23 mouse cellular contexts compared by ENCODE assay signal in genomic region chr9:48298983-48299382, GRCm38 (mm10). TPM values are rescaled to one million over a fixed set of nuclear protein-coding genes. Genes with fewer than 3 reads are reported as not detected.
DNase-seq lines count a peak whose midpoint lies in the region; ATAC-seq and TF ChIP-seq lines count a peak whose summit lies in the region.
"Had no signal": no experiment of that assay in that cellular context is flagged by ENCODE, and none has a peak within 500 bp of the region (broad histone marks: within the 10 kb centered on the region; RNA-seq: fewer than 3 reads in every experiment).

No protein-coding gene starts in this region.

- TF ChIP-seq RAD21 in CH12.LX (IDR thresholded peaks at IDR 0.05; ENCODE audit: low read depth, low read length) = no peak

- 0 out of 2 replicates have a peak, but pooled peaks have one; percentile 40 for ATAC-seq in intestine, embryonic 16.5 days
- ATAC-seq: CD4-positive, CD25-positive, alpha-beta regulatory T cell, adult 4 months; forebrain, embryonic 16.5 days; inflammation-experienced regulatory T-cells, adult 6 months; Patski had no signal

- H3K36me3 ChIP-seq in CH12.LX (replicated peaks in 1 of 2; ENCODE audit: control insufficient read depth in 1 of 2, insufficient read depth in 1 of 2, low read length in 1 of 2) = no peaks in the 10 kb centered on the region
- H3K36me3 ChIP-seq in intestine, embryonic 16.5 days (ENCODE audit: control insufficient read depth, insufficient read depth, low read length) = no peaks in the 10 kb centered on the region
- no peaks in the 10 kb centered on the region for H3K36me3 ChIP-seq in embryonic facial prominence, embryonic 10.5 days (replicated peaks)
- H3K36me3 ChIP-seq: embryonic facial prominence, embryonic 12.5 days; forebrain, embryonic 12.5 days; heart, embryonic 12.5 days; hindbrain, embryonic 10.5 days; hindbrain, embryonic 15.5 days had no signal

- in situ Hi-C loops in CH12.LX (cut with MboI; ENCODE audit: low pct_ligation_motif_present, low pct_unique_long_range_greater_than_20kb, low sequenced_read_pairs) = no loop called here

- H3K4me2 ChIP-seq in CH12.LX (ENCODE audit: insufficient read depth, low read depth, poor library complexity, severe bottlenecking) = no peak overlapping the region
- H3K4me2 ChIP-seq in intestine, embryonic 16.5 days (ENCODE audit: low read depth, low read length) = no peak overlapping the region
- H3K4me2 ChIP-seq: embryonic facial prominence, embryonic 12.5 days; forebrain, embryonic 12.5 days; heart, embryonic 12.5 days; hindbrain, embryonic 15.5 days had no signal

- H3K9ac ChIP-seq in CH12.LX (ENCODE audit: insufficient read depth, low read depth) = no peak overlapping the region
- H3K9ac ChIP-seq in intestine, embryonic 16.5 days (ENCODE audit: low read depth, low read length) = no peak overlapping the region
- H3K9ac ChIP-seq: embryonic facial prominence, embryonic 12.5 days; forebrain, embryonic 12.5 days; heart, embryonic 12.5 days; hindbrain, embryonic 15.5 days had no signal

- peaks cover 0 to 4% of the 10 kb centered on the region in 2 experiments; a peak in 1 of 4 replicates for H3K4me1 ChIP-seq in CH12.LX (ENCODE audit: control insufficient read depth in 1 of 2, insufficient read depth in 2 of 2)
- no peaks in the 10 kb centered on the region for H3K4me1 ChIP-seq in intestine, embryonic 16.5 days (ENCODE audit: control insufficient read depth, insufficient read depth, low read length)
- H3K4me1 ChIP-seq in embryonic facial prominence, embryonic 10.5 days = no peaks in the 10 kb centered on the region
- H3K4me1 ChIP-seq: embryonic facial prominence, embryonic 12.5 days; heart, embryonic 12.5 days; hindbrain, embryonic 15.5 days had no signal

- peak; percentile 57 to 73 for DNase-seq in adrenal gland, adult (ENCODE audit: inconsistent age in 2 of 2, low spot score in 1 of 2)
- DNase-seq in adrenal gland, postnatal 4 days (ENCODE audit: low spot score in 2 of 2) = no peak
- DNase-seq in CH12.LX (ENCODE audit: extremely low read depth) = peak; percentile 5
- DNase-seq in adrenal gland, adult 8-10 months = peak; percentile 45
- DNase-seq in lung, postnatal 14 days = no peak
- DNase-seq in embryonic facial prominence, embryonic 10.5 days (ENCODE audit: low spot score) = no peak
- DNase-seq: B cell, adult 2 months; cerebellum, adult 2 months; cerebellum, postnatal 10 days; embryo, embryonic 11 days; gastrocnemius, postnatal 10 days; heart, adult 2 months; kidney, adult 2 months had no signal

- H3K9me3 ChIP-seq in CH12.LX (replicated peaks; ENCODE audit: low read length) = no peaks in the 10 kb centered on the region
- no peaks in the 10 kb centered on the region for H3K9me3 ChIP-seq in intestine, embryonic 16.5 days (ENCODE audit: control insufficient read depth, low read length)
- no peaks in the 10 kb centered on the region for H3K9me3 ChIP-seq in embryonic facial prominence, embryonic 10.5 days
- H3K9me3 ChIP-seq: embryonic facial prominence, embryonic 12.5 days; forebrain, embryonic 12.5 days; heart, embryonic 12.5 days; hindbrain, embryonic 10.5 days; hindbrain, embryonic 15.5 days had no signal

- no peak overlapping the region for H3K4me3 ChIP-seq in CH12.LX (replicated peaks in 1 of 3; ENCODE audit: low read depth in 2 of 3, low read length in 2 of 3, poor library complexity in 1 of 3)
- H3K4me3 ChIP-seq in intestine, embryonic 16.5 days (ENCODE audit: low read length) = no peak overlapping the region
- H3K4me3 ChIP-seq in embryonic facial prominence, embryonic 10.5 days = no peak overlapping the region
- H3K4me3 ChIP-seq: embryonic facial prominence, embryonic 12.5 days; forebrain, embryonic 12.5 days; heart, adult 2 months; heart, embryonic 12.5 days; hindbrain, embryonic 10.5 days; hindbrain, embryonic 15.5 days had no signal

- no peak for TF ChIP-seq POLR2A in CH12.LX (IDR thresholded peaks at IDR 0.05; ENCODE audit: low read depth, low read length)

- no peak for TF ChIP-seq EP300 in CH12.LX (IDR thresholded peaks at IDR 0.05; ENCODE audit: low read length)

- dilution Hi-C loops in CH12.LX (cut with MboI; ENCODE audit: extremely low pct_ligation_motif_present, extremely low pct_unique_long_range_greater_than_20kb, low sequenced_read_pairs) = no loop called here

- WGBS in intestine, embryonic 16.5 days = 74% methylated on average over 7 of the region's 7 CpGs
- WGBS in embryonic facial prominence, embryonic 10.5 days = 89% methylated on average over 7 of the region's 7 CpGs

- H3K27me3 ChIP-seq in CH12.LX (replicated peaks) = no peaks in the 10 kb centered on the region
- H3K27me3 ChIP-seq in intestine, embryonic 16.5 days (replicated peaks; ENCODE audit: control insufficient read depth, insufficient read depth, low read length) = no peaks in the 10 kb centered on the region
- H3K27me3 ChIP-seq in embryonic facial prominence, embryonic 10.5 days (replicated peaks; ENCODE audit: low read depth, poor library complexity, severe bottlenecking) = no peaks in the 10 kb centered on the region
- H3K27me3 ChIP-seq: embryonic facial prominence, embryonic 12.5 days; forebrain, embryonic 12.5 days; heart, embryonic 12.5 days; hindbrain, embryonic 15.5 days; Patski had no signal

- TF ChIP-seq CTCF in CH12.LX (conservative IDR thresholded peaks at IDR 0.05 in 1 of 2, IDR thresholded peaks at IDR 0.05 in 1 of 2; ENCODE audit: low read depth in 2 of 2, low read length in 2 of 2) = no peak

- no peak overlapping the region for H3K27ac ChIP-seq in CH12.LX (ENCODE audit: insufficient read depth, low read depth)
- no peak overlapping the region for H3K27ac ChIP-seq in intestine, embryonic 16.5 days (ENCODE audit: low read length)
- H3K27ac ChIP-seq in embryonic facial prominence, embryonic 10.5 days (replicated peaks) = no peak overlapping the region
- H3K27ac ChIP-seq: embryonic facial prominence, embryonic 12.5 days; forebrain, embryonic 12.5 days; heart, adult 2 months; hindbrain, embryonic 10.5 days; hindbrain, embryonic 15.5 days had no signal

- no peaks in the 10 kb centered on the region for H3K79me2 ChIP-seq in CH12.LX (replicated peaks; ENCODE audit: control insufficient read depth, extremely low read depth, insufficient read depth, poor library complexity, severe bottlenecking)

TF ChIP-seq in CH12.LX, 34 proteins besides CTCF, POLR2A, EP300 and RAD21:
- TF ChIP-seq CHD1 (IDR thresholded peaks at IDR 0.05; ENCODE audit: low read depth, low read length) (no peak), IRF4 (IDR thresholded peaks at IDR 0.05; ENCODE audit: low read depth, low read length) (no peak), BHLHE40 (IDR thresholded peaks at IDR 0.05; ENCODE audit: low read depth, low read length) (peak; percentile 34; the same call in 1 of the 2 replicates), USF1 (IDR thresholded peaks at IDR 0.05; ENCODE audit: low read depth, low read length) (peak; percentile 57), USF2 (conservative IDR thresholded peaks at IDR 0.05; ENCODE audit: low read depth, low read length) (peak; percentile 49), ZKSCAN1 (IDR thresholded peaks at IDR 0.05; ENCODE audit: borderline replicate concordance, low read depth, low read length) (no peak), JUND (conservative IDR thresholded peaks at IDR 0.05; ENCODE audit: low read depth, low read length) (no peak), HCFC1 (IDR thresholded peaks at IDR 0.05; ENCODE audit: low read depth, low read length) (no peak)

RNA-seq across cellular contexts. Expression of gene Nxpe2, which starts 54.3 kb away (rescaled TPM):
- 1 to 10 TPM; 6.3 to 9.2 TPM for total RNA-seq in adrenal gland, postnatal 4 days (2021)
- 19.5 and 22.1 TPM in 2 replicates for total RNA-seq in CH12.LX (2012; rRNA removed)
- total RNA-seq in CH12.LX (2014; rRNA removed) = 44.3 and 47.7 TPM in 2 replicates
- polyA plus RNA-seq in CH12.LX (2012; ENCODE audit: insufficient read length, low read depth) = 25.4 and 30.5 TPM in 2 replicates
- total RNA-seq in adrenal gland, adult 8-10 months (2022) = 1 to 10 TPM in 2 of 4 experiments, under 1 TPM in 2; 0.55 to 2.4 (median 1.1) TPM
- 1.7 and 3.8 TPM in 2 replicates for polyA plus RNA-seq in intestine, embryonic 16.5 days (2015; fragmentation: Nextera tagmentation; extraction: Ambion mirVana)
- 0.68 and 1.1 TPM in 2 replicates for polyA plus RNA-seq in embryonic facial prominence, embryonic 10.5 days (2016; fragmentation: Nextera tagmentation; extraction: Ambion mirVana)

Comparison
In these comparisons a context has a peak if more than half of its experiments do, and no peak if none do; other contexts are left out.
1. DNase-seq: peak in adrenal gland, adult (2 of 2), CH12.LX (single experiment) and adrenal gland, adult 8-10 months (single experiment); none in adrenal gland, postnatal 4 days (0 of 2), lung, postnatal 14 days (single experiment) and embryonic facial prominence, embryonic 10.5 days (single experiment).